Mouse (Mus musculus): ENCODE results near the gene Fam110c. TPM values are rescaled to one million over a fixed set of nuclear protein-coding genes. Genes with fewer than 3 reads are reported as not detected.
"Not testable (repeated sequence)": the region's sequence is repeated elsewhere in the genome, so short reads cannot be mapped to it uniquely, and the experiment has no call there.

Fam110c gene
- under 1 TPM in 1 of 2 experiments, not detected in 1; 0.09 TPM for total RNA-seq (2021)
- long read RNA-seq, experiment 1: 0 reads
- long read RNA-seq, experiment 2: 0 reads

DNA sequence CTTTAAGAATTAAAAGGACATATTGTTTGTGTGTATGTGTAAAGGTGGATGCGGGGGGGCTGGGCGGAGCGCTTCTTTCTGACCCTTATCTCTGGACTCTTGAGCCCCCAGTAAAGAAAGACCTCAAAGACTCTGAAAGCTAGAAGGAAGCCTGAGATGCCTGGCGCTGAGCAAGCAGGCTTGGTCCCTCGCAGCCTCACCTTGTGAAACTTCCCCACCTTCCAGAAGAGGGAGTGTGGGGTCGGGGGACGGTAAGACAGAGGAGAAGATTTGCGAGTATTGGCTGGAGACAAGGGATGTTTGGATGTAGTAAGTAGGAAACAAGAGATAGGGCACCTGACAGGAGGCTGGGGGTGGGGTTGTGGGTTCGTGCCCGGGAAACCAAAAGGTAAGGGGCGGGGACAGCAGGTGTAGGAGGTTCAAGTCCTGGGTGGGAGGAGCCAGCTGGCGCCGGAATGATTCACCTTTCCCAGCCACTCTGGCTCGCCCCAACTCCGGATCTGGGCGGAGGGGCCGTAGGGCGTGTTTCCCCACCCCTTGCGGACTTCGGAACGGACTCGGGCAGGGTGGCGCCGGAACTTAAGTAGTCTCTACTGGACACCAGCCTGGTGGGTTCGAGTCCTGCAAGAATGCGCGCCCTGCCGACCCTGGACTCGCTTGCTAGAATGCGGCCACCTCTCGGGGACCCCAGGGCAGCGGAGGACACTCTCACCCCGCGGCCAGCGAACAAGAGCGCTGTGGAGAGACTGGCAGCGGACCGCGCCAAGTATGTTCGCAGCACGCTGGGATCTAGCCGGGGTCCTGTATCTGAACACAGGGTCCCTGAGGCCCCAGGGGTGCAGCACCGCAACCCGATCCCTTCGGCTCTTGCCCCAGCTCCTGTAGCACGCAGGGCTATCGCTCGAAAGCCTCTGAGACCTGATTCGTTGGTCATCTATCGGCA lies at the start of gene Fam110c:
Gene Fam110c, plus strand, starts transcription at position 450 of the 943 bp plus-strand sequence.
- peak; percentile 14 for DNase-seq

DNA sequence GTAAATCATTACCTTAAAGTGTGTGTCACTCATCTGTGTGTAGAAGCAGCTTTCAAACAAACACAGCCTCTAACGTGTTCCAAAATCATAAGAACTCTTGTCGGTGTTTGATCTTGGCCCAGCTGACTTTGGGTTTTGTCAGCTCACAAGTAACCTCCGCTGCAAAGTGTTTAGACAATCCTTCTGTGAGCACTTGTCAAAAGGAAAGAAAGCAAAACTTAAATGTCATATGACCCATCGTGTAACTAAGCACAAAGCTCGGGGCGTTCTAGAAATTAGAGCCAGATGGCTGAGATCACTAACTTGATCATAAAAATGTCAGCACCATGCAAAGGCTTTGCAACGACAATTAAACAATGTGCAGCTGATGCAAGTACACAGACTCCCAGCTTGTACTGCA lies 47.2 kb upstream of the Fam110c start:
- DNase-seq: no peak

- DNase-seq: no peak
Observed at GRCm38 (mm10) chr12:31052066-31052465, 21.6 kb upstream of the Fam110c start.

DNA sequence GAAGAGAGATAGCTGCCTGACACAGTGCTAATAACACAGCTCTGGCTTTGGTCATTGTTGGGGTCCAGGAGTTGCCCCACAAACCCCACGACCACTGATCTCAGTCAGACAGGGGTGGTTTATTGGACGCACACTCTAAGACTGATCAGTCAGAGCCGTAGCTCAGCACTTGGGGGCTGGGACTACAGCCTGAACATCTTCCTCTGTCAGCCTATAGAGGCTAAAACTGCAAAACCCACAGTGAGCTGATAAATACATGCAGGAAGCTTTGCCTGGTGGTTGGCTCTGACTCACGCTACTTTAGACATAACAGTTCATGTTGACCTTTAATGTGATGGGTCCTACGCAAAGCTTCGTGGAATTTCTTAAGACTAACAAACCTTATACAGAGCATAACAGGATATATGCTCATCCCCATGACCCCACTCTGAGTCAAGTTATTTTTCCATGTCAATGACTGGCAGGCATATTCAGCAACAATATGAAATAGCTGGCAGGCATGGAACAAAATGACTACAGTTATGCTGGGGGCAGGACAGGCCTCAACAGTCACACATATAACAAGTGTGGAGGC lies 17.3 kb upstream of the Fam110c start:
- DNase-seq: no peak

DNA sequence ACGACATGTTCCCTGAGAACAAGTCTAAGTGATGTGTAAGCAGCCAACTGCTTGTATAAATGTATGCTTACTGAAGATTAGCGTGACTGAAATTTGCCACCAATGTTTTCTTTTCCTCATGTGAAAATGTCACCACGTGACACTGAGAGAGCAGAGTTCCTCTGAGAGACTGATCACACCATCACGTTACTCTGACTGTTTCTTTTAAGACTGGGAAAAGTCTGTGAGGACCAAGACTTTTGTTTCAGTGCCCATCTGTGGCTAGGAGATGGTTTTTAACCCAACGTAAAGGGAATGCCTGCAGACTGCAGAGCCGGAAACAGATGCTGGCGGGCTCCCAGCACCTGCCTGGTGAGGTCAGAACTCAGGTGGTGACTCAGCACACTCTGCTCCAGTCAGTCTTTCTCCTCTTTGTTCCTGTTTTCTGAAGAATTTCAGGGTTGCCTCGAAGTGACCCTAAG lies 14.2 kb upstream of the Fam110c start:
- DNase-seq: no peak

- no peak for DNase-seq
Observed at GRCm38 (mm10) chr12:31060245-31060644, 13.4 kb upstream of the Fam110c start.

DNA sequence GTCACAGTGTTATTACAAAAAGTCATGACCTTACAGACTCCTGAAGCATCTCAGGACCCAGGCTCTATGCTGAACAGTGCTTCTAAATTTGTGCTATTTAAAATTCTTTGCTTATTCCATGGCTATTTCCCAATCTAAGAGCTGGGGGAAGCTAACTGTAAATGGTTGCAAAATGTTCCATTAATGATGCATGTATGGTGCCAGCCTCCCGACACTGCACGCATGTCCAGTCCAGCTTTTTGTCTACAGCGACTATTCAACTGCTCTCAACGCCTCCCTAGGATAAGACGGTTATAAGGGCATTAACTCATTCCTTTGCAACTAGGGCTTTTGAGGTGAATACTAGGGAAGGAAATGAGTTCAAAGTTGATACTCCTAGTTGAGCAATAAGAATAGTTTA lies 2.4 kb upstream of the Fam110c start:
- DNase-seq: no peak

DNA sequence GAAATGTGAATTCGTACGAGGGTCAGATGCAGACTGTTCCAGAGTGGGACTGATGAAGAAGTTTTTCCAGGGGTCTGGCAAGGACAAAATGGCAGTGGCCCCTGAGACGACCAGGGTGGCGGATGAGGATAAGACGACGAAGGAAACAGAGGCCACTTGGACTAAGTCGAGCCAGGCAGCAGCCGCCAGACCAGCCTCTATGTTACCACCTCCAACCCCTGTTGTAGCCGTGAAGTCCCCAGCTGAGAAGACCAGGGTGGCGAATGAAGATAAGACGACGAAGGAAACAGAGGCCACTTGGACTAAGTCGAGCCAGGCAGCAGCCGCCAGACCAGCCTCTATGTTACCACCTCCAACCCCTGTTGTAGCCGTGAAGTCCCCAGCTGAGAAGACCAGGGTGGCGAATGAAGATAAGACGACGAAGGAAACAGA lies 710 bp downstream of the Fam110c start:
- not testable (repeated sequence) for DNase-seq

GRCm38 (mm10) chr12:31074839-31075538 lies 1.3 kb downstream of the Fam110c start:
- DNase-seq: no peak

DNA sequence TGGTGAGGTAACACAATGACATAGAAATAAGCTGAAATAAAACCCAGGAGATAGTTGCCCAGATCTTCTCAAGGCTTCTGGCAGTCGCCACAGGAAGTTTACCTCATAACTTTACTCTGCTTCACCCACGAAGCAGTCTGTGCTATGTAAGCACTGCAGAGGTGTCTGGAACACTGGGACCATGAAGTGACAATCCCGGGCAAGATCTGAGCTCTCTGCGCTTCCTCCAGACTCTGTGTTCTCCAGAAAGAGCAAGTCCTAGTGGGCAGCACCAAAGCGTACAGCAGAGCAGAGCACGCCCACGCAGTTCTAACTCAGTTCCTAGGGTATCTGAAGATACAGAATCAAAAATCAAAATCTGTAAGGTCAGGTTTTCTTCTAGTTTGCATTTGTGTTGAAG lies 3.4 kb downstream of the Fam110c start:
- no peak for DNase-seq

DNA sequence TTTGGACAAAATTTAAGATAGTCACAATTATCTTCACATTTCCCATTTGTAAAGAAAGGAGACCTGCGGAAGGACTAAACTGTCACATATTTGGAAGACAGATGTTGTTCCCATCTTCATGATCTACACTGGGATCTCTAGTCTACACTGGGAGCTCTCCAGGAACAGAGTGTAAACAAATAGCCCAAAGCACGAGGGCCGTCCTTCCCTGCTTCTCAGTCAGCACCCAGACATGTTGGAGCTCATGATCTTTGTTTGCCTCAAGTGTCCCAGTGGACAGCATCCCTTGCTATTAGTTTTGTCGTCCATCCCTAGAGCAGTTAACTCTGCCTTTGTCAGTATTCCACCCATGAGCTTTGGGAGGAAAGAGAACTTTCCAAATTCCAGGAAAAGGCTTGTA lies 4.4 kb downstream of the Fam110c start:
- no peak for DNase-seq

DNA sequence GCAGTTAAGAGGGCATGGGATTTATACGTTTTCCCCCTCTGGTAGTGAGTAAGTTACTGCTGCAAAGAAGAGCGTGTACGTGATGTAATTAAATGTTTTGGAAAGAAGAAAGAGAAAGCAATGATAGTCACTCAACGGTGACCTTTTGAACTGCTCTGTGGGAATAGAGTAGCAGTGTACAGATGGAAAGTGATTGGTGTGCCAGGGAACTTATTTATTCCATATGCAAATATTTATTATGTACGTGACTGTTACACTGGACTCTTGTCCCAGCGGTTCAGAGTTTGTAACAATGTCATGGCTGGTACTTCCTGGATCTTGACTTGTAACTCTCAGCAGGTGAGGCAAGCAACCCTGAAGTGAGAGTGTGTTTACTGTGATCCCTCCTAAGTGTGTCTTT lies 6.7 kb downstream of the Fam110c start:
- no peak for DNase-seq

DNA sequence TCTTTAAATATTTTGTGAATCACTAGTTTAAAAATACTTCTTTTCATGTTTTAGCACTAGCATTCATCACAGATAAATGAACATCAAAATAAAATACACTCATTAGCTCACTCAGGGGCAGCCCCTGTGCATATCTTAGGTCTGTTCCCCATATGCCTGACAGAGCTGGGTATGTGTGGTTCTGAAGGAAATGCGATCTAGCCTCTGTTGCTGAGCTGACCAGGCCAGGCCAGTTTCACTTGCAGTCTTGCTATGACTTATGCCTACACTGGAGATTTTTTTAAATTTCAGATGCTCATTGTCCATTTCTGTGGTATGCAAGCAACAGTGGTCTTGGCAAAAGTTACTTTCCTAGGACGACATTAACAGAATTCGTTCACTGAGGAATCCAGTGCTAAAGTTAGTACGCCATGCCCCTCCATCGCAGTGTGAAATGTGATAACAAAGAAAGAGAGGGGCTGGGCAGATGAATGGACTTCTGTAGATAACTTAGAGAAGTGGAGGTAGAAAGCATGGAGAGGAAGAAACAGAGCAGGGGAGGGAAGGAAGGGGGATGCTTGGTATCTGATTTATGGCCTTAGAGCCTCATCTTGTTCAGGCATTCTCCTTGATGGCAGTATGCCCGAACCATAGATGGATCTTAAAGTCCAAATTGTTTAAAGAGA lies 7.4 kb downstream of the Fam110c start:
- no peak for DNase-seq

DNA sequence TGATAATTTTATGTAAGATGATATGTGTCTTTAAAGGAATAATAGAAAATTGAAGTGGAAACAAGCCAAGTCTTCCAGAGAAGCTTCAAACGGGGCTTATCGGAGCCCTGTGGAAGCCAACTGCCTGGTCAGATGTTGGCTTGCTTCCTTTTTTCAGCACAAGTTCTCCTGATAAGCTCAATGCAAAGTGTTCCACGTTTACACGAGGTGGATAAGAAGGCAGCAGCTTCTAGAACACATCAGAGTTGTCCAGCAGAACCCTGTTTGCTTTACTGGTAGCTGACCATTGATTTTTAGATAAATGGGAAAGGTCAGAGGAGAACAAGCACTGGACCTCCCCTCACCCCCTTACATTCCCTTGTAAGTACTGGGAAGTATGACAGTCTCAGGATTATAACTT lies 9.3 kb downstream of the Fam110c start:
- no peak for DNase-seq

- no peak for DNase-seq
Observed at GRCm38 (mm10) chr12:31083407-31083806, 9.7 kb downstream of the Fam110c start.

DNA sequence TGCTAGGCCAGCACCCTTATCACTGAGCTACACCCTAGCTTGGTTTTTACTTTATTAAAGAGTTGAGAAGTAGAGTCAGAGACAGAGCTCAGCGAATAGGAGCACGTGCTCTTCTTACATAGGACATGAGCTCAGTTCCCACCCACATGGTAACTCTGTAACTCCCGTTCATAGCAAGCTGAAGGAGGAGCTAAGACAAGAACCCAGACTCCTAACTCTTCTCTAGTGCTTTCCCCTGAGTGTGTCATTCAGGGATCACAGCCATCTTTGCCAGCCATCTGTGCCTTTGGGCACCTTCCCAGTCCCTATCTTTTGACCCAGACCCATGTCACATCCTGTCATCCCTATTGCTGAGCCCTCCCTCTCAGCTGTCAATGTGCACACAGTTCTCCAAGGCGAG lies 13.4 kb downstream of the Fam110c start:
- DNase-seq: no peak

DNA sequence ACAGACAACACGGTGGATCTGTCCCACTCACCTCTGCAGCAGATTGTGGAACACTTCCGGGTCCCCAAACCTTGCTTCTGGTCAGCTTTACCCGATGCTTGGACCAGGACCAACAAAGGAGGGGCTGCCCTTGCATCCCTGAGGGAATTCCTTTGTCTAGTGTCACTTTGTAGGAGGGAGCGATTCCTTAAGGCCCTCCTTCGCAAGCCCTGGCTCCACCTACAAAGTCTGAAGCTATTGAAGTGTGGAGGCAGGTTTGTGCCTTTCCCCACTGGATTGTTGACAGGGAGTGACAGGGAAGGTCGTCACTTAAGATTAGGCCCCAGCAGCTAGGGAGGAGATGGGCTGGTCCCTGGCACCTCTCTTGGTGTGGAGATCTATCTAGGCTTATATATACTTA lies 16.7 kb downstream of the Fam110c start:
- DNase-seq: no peak

GRCm38 (mm10) chr12:31090882-31091640 lies 17.4 kb downstream of the Fam110c start:
- no peak for DNase-seq

GRCm38 (mm10) chr12:31092481-31092880 lies 18.8 kb downstream of the Fam110c start:
- DNase-seq: no peak

GRCm38 (mm10) chr12:31097185-31097584 lies 23.5 kb downstream of the Fam110c start:
- no peak for DNase-seq

DNA sequence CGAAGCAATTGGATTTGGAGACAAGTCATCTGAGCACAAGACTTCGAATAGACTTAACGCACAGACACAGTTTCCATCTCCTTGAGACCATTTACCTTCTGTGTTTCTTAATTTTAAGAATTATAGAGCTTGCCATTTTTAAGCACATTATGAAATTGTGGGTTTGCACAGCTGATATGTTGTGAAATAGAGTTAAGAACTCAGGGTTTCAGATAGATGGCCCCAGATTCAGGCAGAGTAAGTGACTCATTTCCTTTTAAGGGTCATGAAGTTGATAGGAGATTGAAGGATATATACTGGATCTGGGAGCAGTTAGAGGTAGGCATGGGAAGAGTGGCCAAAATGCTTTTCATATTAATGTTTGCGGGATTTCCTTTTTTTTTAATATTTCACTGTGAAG lies 27.5 kb downstream of the Fam110c start:
- no peak for DNase-seq

GRCm38 (mm10) chr12:31101821-31102220 lies 28.2 kb downstream of the Fam110c start:
- DNase-seq: no peak

Measured in gastrocnemius, postnatal 10 days (tissue).